Mouse (Mus musculus) heart, adult 2 months (tissue): ENCODE measurements around the gene Cdc42.

Source experiments
- CTCF ChIP-seq: fragments of 200-600 bp; IDR thresholded peaks from 2 replicates; pipeline ENCODE4 v1.8.1; 2022; ENCODE audit warnings: antibody characterized with exemption, mild to moderate bottlenecking, moderate library complexity
- POLR2A ChIP-seq: fragments of 200-500 bp; IDR thresholded peaks from 2 replicates; pipeline ENCODE4 v1.6.1; 2011; ENCODE audit warnings: mild to moderate bottlenecking, low read depth, low read length, control low read depth; ENCODE audit not compliant: insufficient read depth

DNA sequence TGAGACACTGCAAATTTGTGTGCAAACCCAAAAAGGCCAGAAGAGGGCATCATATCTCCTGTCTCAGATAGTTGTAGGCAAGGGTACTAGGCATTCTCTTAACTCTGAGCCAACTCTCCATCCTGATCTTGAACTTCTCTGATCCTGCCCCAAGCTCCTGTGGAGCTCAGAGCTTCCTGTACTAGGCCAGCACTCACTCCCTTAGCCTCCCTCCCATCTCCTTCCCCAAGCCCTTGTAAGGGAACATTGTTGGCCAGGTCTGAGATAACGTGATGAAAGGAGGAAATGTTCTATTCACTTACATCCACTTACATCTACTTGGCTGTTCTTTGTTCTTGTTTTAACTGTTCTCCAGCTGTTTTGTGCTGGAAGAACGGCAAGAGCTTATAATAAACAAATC lies 19.3 kb upstream of the Cdc42 start:
- TF ChIP-seq POLR2A (no peak), CTCF (no peak)
